Mouse (Mus musculus): Measurements from ENCODE around the gene C1rl.
"Not testable (repeated sequence)": the region's sequence is repeated elsewhere in the genome, so short reads cannot be mapped to it uniquely, and the experiment has no call there.

DNA sequence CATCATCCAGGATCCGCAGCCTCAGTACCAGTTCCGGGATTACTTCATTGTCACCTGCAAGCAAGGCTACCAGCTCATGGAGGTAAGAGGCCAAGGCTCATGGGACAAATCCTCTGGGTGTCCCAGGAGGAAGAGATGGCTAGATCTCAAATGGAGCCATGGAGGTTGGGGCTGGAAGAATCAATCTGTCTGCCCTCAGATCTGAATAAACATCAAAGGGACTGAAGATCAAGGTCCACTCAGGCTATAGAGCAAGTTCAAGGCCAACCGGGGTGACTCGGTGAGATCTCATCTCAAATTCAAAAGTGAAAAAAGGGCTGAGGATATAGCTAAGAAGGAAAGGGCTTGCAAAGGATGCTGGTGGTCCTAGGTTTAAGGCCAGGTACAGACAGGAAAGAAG, 24.8 kb downstream of the C1rl start:
- not testable (repeated sequence) for TF ChIP-seq MAX (IDR thresholded peaks at IDR 0.05; ENCODE audit: low read depth); REST (IDR thresholded peaks at IDR 0.05; ENCODE audit: insufficient read depth, insufficient read length); MYOG (IDR thresholded peaks at IDR 0.05; ENCODE audit: control insufficient read depth in 1 of 3, insufficient read depth in 1 of 3, insufficient read length in 2 of 3, low read depth in 2 of 3); POLR2A (IDR thresholded peaks at IDR 0.05; ENCODE audit: insufficient read length, low read depth); TCF3 (IDR thresholded peaks at IDR 0.05; ENCODE audit: insufficient read length, low read depth); E2F4 (IDR thresholded peaks at IDR 0.05; ENCODE audit: insufficient read depth); TCF12 (IDR thresholded peaks at IDR 0.05; ENCODE audit: insufficient read depth, poor library complexity, severe bottlenecking); USF1 (IDR thresholded peaks at IDR 0.05; ENCODE audit: low read depth); POLR2AphosphoS2 (IDR thresholded peaks at IDR 0.05; ENCODE audit: insufficient read length, low read depth); MYOD1 (IDR thresholded peaks at IDR 0.05; ENCODE audit: control insufficient read depth in 1 of 3, insufficient read length in 2 of 3, low read depth in 2 of 3)
